Mouse (Mus musculus) G1E (cell line): ENCODE results near the gene Fkbp14. TPM values are rescaled to one million over a fixed set of nuclear protein-coding genes. Genes with fewer than 3 reads are reported as not detected.

Source experiments
- ATAC-seq: 2 replicates; pipeline ENCODE4 v1.8.0; 2016; ENCODE audit warnings: mild to moderate bottlenecking; ENCODE audit not compliant: insufficient number of reproducible peaks, poor library complexity, low FRiP score, severe bottlenecking; ENCODE audit errors: extremely low read depth
- DNase-seq: peaks from one replicate; pipeline ENCODE4 v3.0.0; 2012; ENCODE audit warnings: low spot score
- H3K27me3 ChIP-seq: 2 replicates; pipeline ENCODE4 v1.6.1; 2012; ENCODE audit warnings: mild to moderate bottlenecking, low read length, inconsistent platforms; ENCODE audit not compliant: insufficient read depth
- H3K36me3 ChIP-seq: replicated peaks from 2 replicates; pipeline ENCODE3; 2012; ENCODE audit warnings: mild to moderate bottlenecking, inconsistent platforms
- H3K4me1 ChIP-seq: 2 replicates; pipeline ENCODE4 v1.6.1; 2012; ENCODE audit warnings: low read depth, low read length, inconsistent platforms, mixed read lengths; ENCODE audit not compliant: insufficient read depth
- H3K4me3 ChIP-seq: 2 replicates; pipeline ENCODE4 v1.5.1; 2012; ENCODE audit warnings: low read depth, mild to moderate bottlenecking, inconsistent platforms, low read length, moderate library complexity, mixed read lengths
- H3K9me3 ChIP-seq: replicated peaks from 2 replicates; pipeline ENCODE4 v1.6.1; 2012; ENCODE audit warnings: inconsistent platforms
- CTCF ChIP-seq: IDR thresholded peaks from 2 replicates; pipeline ENCODE4 v1.5.1; 2012; ENCODE audit warnings: low read depth, low read length, inconsistent platforms, mixed read lengths
- GATA1 ChIP-seq: IDR thresholded peaks from 2 replicates; pipeline ENCODE4 v1.6.1; 2012; ENCODE audit warnings: borderline replicate concordance, low read length, inconsistent platforms, mixed read lengths
- GATA2 ChIP-seq: IDR thresholded peaks from 2 replicates; pipeline ENCODE4 v1.6.1; 2012; ENCODE audit warnings: low read depth, low read length, inconsistent platforms, borderline replicate concordance
- POLR2AphosphoS5 ChIP-seq: IDR thresholded peaks from 2 replicates; pipeline ENCODE4 v1.6.1; 2012; ENCODE audit warnings: low read depth, low read length, inconsistent platforms; ENCODE audit not compliant: insufficient replicate concordance
- TAL1 ChIP-seq: conservative IDR thresholded peaks from 2 replicates; pipeline ENCODE4 v1.6.1; 2012; ENCODE audit warnings: low read depth, low read length, inconsistent platforms, mixed read lengths
- polyA plus RNA-seq: library from polyadenylated mRNA; stranded (reverse); fragments of >175 nt; gene quantifications from 2 replicates; pipeline ENCODE4 v1.2.3, GENCODE M21; 2012
- total RNA-seq, 2 experiments: library from RNA; stranded (forward) in 1 of 2; stranded (reverse) in 1 of 2; fragments of 200-1000 nt in 1 of 2; fragments of >200 nt in 1 of 2; fragmentation: Nextera tagmentation in 1 of 2; gene quantifications; 2 replicates each; pipeline ENCODE4 v1.2.3; 2014 to 2017

Gene Fkbp14
- total and polyA plus RNA-seq, 3 experiments: 0.11 to 6.7 (median 2.5) TPM

GRCm38 (mm10) chr6:54573218-54573955 lies 23.7 kb downstream of the Fkbp14 start:
- Histone ChIP-seq H3K4me1 (no peaks in the 10 kb centered on the region), H3K36me3 (no peaks in the 10 kb centered on the region), H3K4me3 (no peak overlapping the region), H3K9me3 (no peaks in the 10 kb centered on the region), H3K27me3 (peaks cover 8% of the 10 kb centered on the region)
- ATAC-seq (no peak), DNase-seq (no peak)
- no peak for TF ChIP-seq TAL1
- TF ChIP-seq GATA2: no peak
- TF ChIP-seq CTCF: no peak
- TF ChIP-seq GATA1: no peak
- TF ChIP-seq POLR2AphosphoS5: no peak

- no peak for DNase-seq
- Histone ChIP-seq H3K36me3 (no peaks in the 10 kb centered on the region), H3K4me1 (no peaks in the 10 kb centered on the region), H3K4me3 (no peak overlapping the region), H3K27me3 (peaks cover 7% of the 10 kb centered on the region), H3K9me3 (no peaks in the 10 kb centered on the region)
- no peak for ATAC-seq
- TF ChIP-seq GATA1: no peak
- no peak for TF ChIP-seq GATA2
- TF ChIP-seq POLR2AphosphoS5: no peak
- no peak for TF ChIP-seq CTCF
- TF ChIP-seq TAL1: no peak
These were observed 27.3 kb downstream of the Fkbp14 start for GRCm38 (mm10) chr6:54569776-54570175.

- no peak for TF ChIP-seq GATA1
- no peak for TF ChIP-seq POLR2AphosphoS5
- TF ChIP-seq GATA2: no peak
- Histone ChIP-seq H3K4me1 (no peaks in the 10 kb centered on the region), H3K36me3 (no peaks in the 10 kb centered on the region), H3K4me3 (no peak overlapping the region), H3K27me3 (peaks cover 7% of the 10 kb centered on the region; the same call in 1 of the 2 replicates), H3K9me3 (no peaks in the 10 kb centered on the region)
- ATAC-seq: no peak
- DNase-seq: no peak
These were observed 30.6 kb downstream of the Fkbp14 start for GRCm38 (mm10) chr6:54566546-54566919.

GRCm38 (mm10) chr6:54565665-54566545 lies 31.2 kb downstream of the Fkbp14 start, which contains the start of gene Scrn1:
Gene Scrn1, minus strand, starts transcription at chr6:54566489.
- ATAC-seq: no peak
- H3K4me1 ChIP-seq: no peaks in the 10 kb centered on the region
- no peak for TF ChIP-seq GATA1
- H3K36me3 ChIP-seq: no peaks in the 10 kb centered on the region
- H3K4me3 ChIP-seq: no peak within 1 kb of the TSS
- DNase-seq: no peak
- H3K9me3 ChIP-seq: no peaks in the 10 kb centered on the region
- peaks cover 7% of the 10 kb centered on the region; the same call in 1 of the 2 replicates for H3K27me3 ChIP-seq

- no peaks in the 10 kb centered on the region for H3K4me1 ChIP-seq
- H3K27me3 ChIP-seq: peaks cover 7% of the 10 kb centered on the region; the same call in 1 of the 2 replicates
- ATAC-seq (no peak), DNase-seq (no peak)
- no peaks in the 10 kb centered on the region for H3K9me3 ChIP-seq
- H3K4me3 ChIP-seq: no peak overlapping the region
- H3K36me3 ChIP-seq: no peaks in the 10 kb centered on the region
- TF ChIP-seq POLR2AphosphoS5 (no peak), GATA1 (no peak), TAL1 (no peak), GATA2 (no peak), CTCF (no peak)
These were observed 32.1 kb downstream of the Fkbp14 start for GRCm38 (mm10) chr6:54565012-54565411.

- ATAC-seq (no peak), DNase-seq (no peak)
- Histone ChIP-seq H3K36me3 (no peaks in the 10 kb centered on the region), H3K9me3 (no peaks in the 10 kb centered on the region), H3K4me3 (no peak overlapping the region), H3K27me3 (peaks cover 7% of the 10 kb centered on the region; the same call in 1 of the 2 replicates), H3K4me1 (no peaks in the 10 kb centered on the region)
- TF ChIP-seq POLR2AphosphoS5 (no peak), CTCF (no peak), GATA1 (no peak), GATA2 (no peak), TAL1 (no peak)
These were observed 32.6 kb downstream of the Fkbp14 start for GRCm38 (mm10) chr6:54564506-54564991.
